Mouse (Mus musculus) CD8-positive naive resting alpha-beta T cell, adult 57 days (primary cell): ENCODE data around the gene Cyp11a1. TPM values are rescaled to one million over a fixed set of nuclear protein-coding genes. Genes with fewer than 3 reads are reported as not detected.

Experiments used
- total RNA-seq: library from RNA; stranded (reverse); gene quantifications from one replicate; pipeline ENCODE4 v1.2.4, GENCODE M21; 2023

The Cyp11a1 gene
- total RNA-seq, result 0.18 TPM

DNA sequence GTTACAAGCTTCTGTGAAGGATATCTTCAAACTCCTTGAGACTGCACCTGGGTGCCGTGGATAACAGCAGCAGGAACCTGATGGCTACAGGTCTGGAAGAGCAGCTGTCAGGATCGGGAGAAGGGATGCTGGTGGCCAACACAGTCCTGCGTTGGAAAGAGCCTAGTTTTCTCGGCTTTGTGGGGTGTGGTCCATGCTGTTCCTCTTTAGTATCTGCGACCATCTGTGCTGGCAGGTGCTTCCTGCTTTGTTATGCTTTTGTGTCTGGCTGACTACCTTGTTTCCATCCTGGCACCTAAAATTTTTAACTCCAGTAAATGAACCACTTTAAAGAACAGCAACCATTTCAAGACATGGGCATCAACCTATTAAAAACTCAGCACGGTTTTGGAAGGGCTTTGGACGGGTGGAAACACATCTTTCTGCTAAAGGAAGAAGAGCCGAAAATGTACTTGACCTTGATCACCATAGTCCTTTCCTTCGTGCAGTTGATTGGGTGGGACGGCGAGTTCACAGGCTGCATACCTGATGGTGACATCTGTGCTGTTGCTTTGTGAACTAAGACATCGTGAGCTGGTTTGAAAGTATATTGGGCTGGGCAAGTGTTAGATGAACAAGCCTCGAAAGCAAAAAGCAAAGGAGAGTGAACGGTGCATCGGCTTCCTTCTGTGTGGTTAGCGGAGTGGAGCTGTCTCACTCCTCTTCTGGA is at the start of gene Cyp11a1:
Gene Cyp11a1 (plus strand): TSS at position 659 of the 709 bp plus-strand sequence.

GRCm38 (mm10) chr9:58063531-58063930 is 57.3 kb downstream of the Cyp11a1 start, which contains the start of gene Stra6:
Gene Stra6, plus strand, starts transcription at chr9:58063788.

Other genes with a start within 250 kb of the Cyp11a1 start
- gene Clk3, start 240.6 kb upstream of the Cyp11a1 start, total RNA-seq, result 183 TPM
- gene Arid3b, start 169.6 kb upstream of the Cyp11a1 start, total RNA-seq, result 83.7 TPM
- gene Ubl7, start 95.4 kb upstream of the Cyp11a1 start, total RNA-seq, result 75.9 TPM
- 2.4 TPM for gene Sema7a, start 66.3 kb upstream of the Cyp11a1 start, total RNA-seq
- gene Stra6, start 57.4 kb downstream of the Cyp11a1 start, total RNA-seq, result not detected
- gene Ccdc33, start 112.4 kb downstream of the Cyp11a1 start, total RNA-seq, result not detected
- gene Islr, start 197.9 kb downstream of the Cyp11a1 start, total RNA-seq, result 0.55 TPM
- 1.3 TPM for gene Islr2, start 197.9 kb downstream of the Cyp11a1 start, total RNA-seq
- 102 TPM for gene Pml, start 243.4 kb downstream of the Cyp11a1 start, total RNA-seq
- gene Stoml1, start 246.8 kb downstream of the Cyp11a1 start, total RNA-seq, result 39.1 TPM